Mouse (Mus musculus): ENCODE measurements at regions not wholly inside any gene's neighbourhood (a gene's known extent, or its start where the extent isn't known, plus 50 kb on each side); places are given as distances from the start of the nearest gene placed in this dataset.
A peak's percentile ranks its signal among the peaks of the same experiment; 100 is the strongest.

GRCm38 (mm10) chr2:143133931-143134330 is 55.7 kb downstream of the Otor start:
- no peak for DNase-seq
- intact Hi-C loops (cut with DNase I): loop anchor here (10.0 kb wide), 2 partner anchors 421 to 851 kb away; no protein-coding TSS in a partner anchor

- intact Hi-C loops (cut with DNase I): no loop called here
- DNase-seq: no peak
These were observed 70.9 kb downstream of the Otor start for GRCm38 (mm10) chr2:143149189-143149588.

- intact Hi-C loops (cut with DNase I): no loop called here
- no peak for DNase-seq
These were observed 86.1 kb downstream of the Otor start for GRCm38 (mm10) chr2:143164081-143164984.

GRCm38 (mm10) chr2:143166771-143167170 is 88.5 kb downstream of the Otor start:
- peak; percentile 20 for DNase-seq
- intact Hi-C loops (cut with DNase I): no loop called here

GRCm38 (mm10) chr2:143170648-143171047 is 92.4 kb downstream of the Otor start:
- intact Hi-C loops (cut with DNase I): no loop called here
- DNase-seq: no peak

GRCm38 (mm10) chr2:143184614-143185013 is 106.3 kb downstream of the Otor start:
- DNase-seq: no peak
- intact Hi-C loops (cut with DNase I): no loop called here

- no peak for DNase-seq
- intact Hi-C loops (cut with DNase I): no loop called here
These were observed 114.2 kb downstream of the Otor start for GRCm38 (mm10) chr2:143192256-143193164.

GRCm38 (mm10) chr2:143193165-143193551 is 114.9 kb downstream of the Otor start:
- intact Hi-C loops (cut with DNase I): no loop called here
- DNase-seq: no peak

- DNase-seq: no peak
- intact Hi-C loops (cut with DNase I): no loop called here
These were observed 121.4 kb downstream of the Otor start for GRCm38 (mm10) chr2:143199583-143200249.

GRCm38 (mm10) chr2:143206053-143206452 is 127.8 kb downstream of the Otor start:
- no peak for DNase-seq
- intact Hi-C loops (cut with DNase I): no loop called here

- no peak for DNase-seq
- intact Hi-C loops (cut with DNase I): no loop called here
These were observed 128.9 kb downstream of the Otor start for GRCm38 (mm10) chr2:143207191-143207590.

GRCm38 (mm10) chr2:143217251-143217650 is 139.0 kb downstream of the Otor start:
- intact Hi-C loops (cut with DNase I): no loop called here
- DNase-seq: no peak

GRCm38 (mm10) chr2:143217760-143218358 is 139.6 kb downstream of the Otor start:
- peak; percentile 83 for DNase-seq
- intact Hi-C loops (cut with DNase I): no loop called here

GRCm38 (mm10) chr2:143222326-143222725 is 144.1 kb downstream of the Otor start:
- DNase-seq: no peak
- intact Hi-C loops (cut with DNase I): no loop called here

- no peak for DNase-seq
- intact Hi-C loops (cut with DNase I): no loop called here
These were observed 146.3 kb downstream of the Otor start for GRCm38 (mm10) chr2:143224410-143225130.

- intact Hi-C loops (cut with DNase I): no loop called here
- DNase-seq: no peak
These were observed 155.5 kb downstream of the Otor start for GRCm38 (mm10) chr2:143233795-143234194.

GRCm38 (mm10) chr2:143240274-143240673 is 162.0 kb downstream of the Otor start:
- intact Hi-C loops (cut with DNase I): no loop called here
- no peak for DNase-seq

- intact Hi-C loops (cut with DNase I): no loop called here
- DNase-seq: no peak
These were observed 165.5 kb downstream of the Otor start for GRCm38 (mm10) chr2:143243741-143244140.

GRCm38 (mm10) chr2:143246131-143246665 is 167.9 kb downstream of the Otor start:
- intact Hi-C loops (cut with DNase I): no loop called here
- DNase-seq: peak; percentile 18

GRCm38 (mm10) chr2:143269026-143269425 is 190.8 kb downstream of the Otor start:
- intact Hi-C loops (cut with DNase I): no loop called here
- DNase-seq: no peak
